Mouse (Mus musculus): ENCODE data around the gene H6pd. TPM values are rescaled to one million over a fixed set of nuclear protein-coding genes. Genes with fewer than 3 reads are reported as not detected.

The H6pd gene
- total and polyA plus RNA-seq, 3 experiments, result 6.9 to 10.8 TPM; not detected in 1

GRCm38 (mm10) chr4:149933519-149934245 lies 75.1 kb downstream of the H6pd start:
- no peak for TF ChIP-seq KAT2A (conservative IDR thresholded peaks at IDR 0.05; ENCODE audit: low read depth, low read length)
- Histone ChIP-seq H3K27me3 (ENCODE audit: control insufficient read depth in 1 of 2, insufficient read depth in 2 of 2, low read length in 2 of 2) (peaks cover 3 to 16% of the 10 kb centered on the region in 2 experiments), H3K36me3 (ENCODE audit: control insufficient read depth in 1 of 2, insufficient read depth in 2 of 2, low read length in 2 of 2) (no peaks in the 10 kb centered on the region), H3K9ac (ENCODE audit: control insufficient read depth, low read depth, low read length, poor library complexity, severe bottlenecking) (no peak overlapping the region), H3K27ac (ENCODE audit: control insufficient read depth, low read depth, low read length) (no peak overlapping the region), H3K79me2 (ENCODE audit: control insufficient read depth, insufficient read depth, low read length, poor library complexity) (no peaks in the 10 kb centered on the region), H3K9me3 (replicated peaks; ENCODE audit: insufficient read depth, low read length) (no peaks in the 10 kb centered on the region), H3K4me3 (ENCODE audit: control insufficient read depth in 1 of 2, insufficient read depth in 1 of 2, low read depth in 2 of 2, low read length in 2 of 2) (no peak overlapping the region), H3K4me1 (ENCODE audit: control insufficient read depth in 1 of 2, insufficient read depth in 2 of 2, low read length in 2 of 2) (no peaks in the 10 kb centered on the region)
- DNase-seq (ENCODE audit: low read depth, low spot score), result no peak

GRCm38 (mm10) chr4:149933025-149933424 lies 75.8 kb downstream of the H6pd start:
- no peak for DNase-seq (ENCODE audit: low read depth, low spot score)
- Histone ChIP-seq H3K27me3 (ENCODE audit: control insufficient read depth in 1 of 2, insufficient read depth in 2 of 2, low read length in 2 of 2) (peaks cover 3 to 18% of the 10 kb centered on the region in 2 experiments), H3K9ac (ENCODE audit: control insufficient read depth, low read depth, low read length, poor library complexity, severe bottlenecking) (no peak overlapping the region), H3K79me2 (ENCODE audit: control insufficient read depth, insufficient read depth, low read length, poor library complexity) (no peaks in the 10 kb centered on the region), H3K4me3 (ENCODE audit: control insufficient read depth in 1 of 2, insufficient read depth in 1 of 2, low read depth in 2 of 2, low read length in 2 of 2) (no peak overlapping the region), H3K36me3 (ENCODE audit: control insufficient read depth in 1 of 2, insufficient read depth in 2 of 2, low read length in 2 of 2) (no peaks in the 10 kb centered on the region), H3K9me3 (replicated peaks; ENCODE audit: insufficient read depth, low read length) (no peaks in the 10 kb centered on the region), H3K4me1 (ENCODE audit: control insufficient read depth in 1 of 2, insufficient read depth in 2 of 2, low read length in 2 of 2) (no peaks in the 10 kb centered on the region), H3K27ac (ENCODE audit: control insufficient read depth, low read depth, low read length) (no peak overlapping the region)
- no peak for TF ChIP-seq NELFE (IDR thresholded peaks at IDR 0.05; ENCODE audit: low read depth, low read length)
- no peak for TF ChIP-seq USF2 (IDR thresholded peaks at IDR 0.05; ENCODE audit: borderline replicate concordance in 1 of 2, insufficient read depth in 1 of 2, low read depth in 1 of 2, low read length in 2 of 2)
- no peak for TF ChIP-seq MAZ (IDR thresholded peaks at IDR 0.05; ENCODE audit: low read depth, low read length)
- TF ChIP-seq MAFK (IDR thresholded peaks at IDR 0.05; ENCODE audit: borderline replicate concordance, low read depth, low read length), result no peak
- TF ChIP-seq MYC (IDR thresholded peaks at IDR 0.05; ENCODE audit: low read depth, low read length), result no peak
- no peak for TF ChIP-seq HCFC1 (IDR thresholded peaks at IDR 0.05; ENCODE audit: low read depth, low read length)
- no peak for TF ChIP-seq CTCF (IDR thresholded peaks at IDR 0.05 in 2 of 3, conservative IDR thresholded peaks at IDR 0.05 in 1 of 3; ENCODE audit: control insufficient read depth in 1 of 3, insufficient read depth in 1 of 3, low read depth in 2 of 3, low read length in 3 of 3, poor library complexity in 1 of 3, severe bottlenecking in 1 of 3)
- no peak for TF ChIP-seq E2F4 (IDR thresholded peaks at IDR 0.05; ENCODE audit: borderline replicate concordance, low read depth, low read length)
- no peak for TF ChIP-seq ETS1 (IDR thresholded peaks at IDR 0.05; ENCODE audit: low read depth, low read length)
- TF ChIP-seq CHD2 (IDR thresholded peaks at IDR 0.05; ENCODE audit: low read length), result no peak
- no peak for TF ChIP-seq NRF1 (IDR thresholded peaks at IDR 0.05; ENCODE audit: insufficient read depth, low read depth, low read length, poor library complexity, severe bottlenecking)
- TF ChIP-seq RCOR1 (IDR thresholded peaks at IDR 0.05; ENCODE audit: low read depth, low read length), result no peak
